Mouse (Mus musculus) liver, postnatal 0 days (tissue): Measurements from ENCODE around the gene Smpdl3b. TPM values are rescaled to one million over a fixed set of nuclear protein-coding genes. Genes with fewer than 3 reads are reported as not detected.

ENCODE experiments used
- ATAC-seq: fragments of 200-750 bp; cut with Nextera tagmentation; 2 replicates; pipeline ENCODE4 v1.8.0; 2017; ENCODE audit warnings: mild to moderate bottlenecking, moderate library complexity
- DNase-seq: peaks from one replicate; pipeline ENCODE4 v3.0.0-alpha.2; 2016
- H3K27ac ChIP-seq: fragments of 300-500 bp; sonication (generic); 2 replicates; pipeline ENCODE4 v1.5.1; 2014; ENCODE audit warnings: antibody characterized with exemption, moderate library complexity, mild to moderate bottlenecking, low read depth
- H3K27me3 ChIP-seq: fragments of 300-500 bp; sonication (generic); 2 replicates; pipeline ENCODE4 v1.6.1; 2014; ENCODE audit warnings: low read length, control low read depth, mixed read lengths; ENCODE audit not compliant: insufficient read depth
- H3K36me3 ChIP-seq: fragments of 300-500 bp; sonication (generic); replicated peaks from 2 replicates; pipeline ENCODE4 v1.6.1; 2014; ENCODE audit warnings: mild to moderate bottlenecking, control low read depth, low read length, moderate library complexity, mixed read lengths; ENCODE audit not compliant: insufficient read depth
- H3K4me1 ChIP-seq: fragments of 300-500 bp; sonication (generic); 2 replicates; pipeline ENCODE4 v1.6.1; 2014; ENCODE audit warnings: antibody characterized with exemption, mild to moderate bottlenecking, control low read depth; ENCODE audit not compliant: insufficient read depth
- H3K4me2 ChIP-seq: fragments of 300-500 bp; sonication (generic); 2 replicates; pipeline ENCODE4 v1.6.1; 2014; ENCODE audit warnings: low read depth, mild to moderate bottlenecking, low read length, moderate library complexity, mixed read lengths
- H3K4me3 ChIP-seq: fragments of 300-500 bp; sonication (generic); 2 replicates; pipeline ENCODE4 v1.5.1; 2014; ENCODE audit warnings: low read depth, low read length
- H3K9ac ChIP-seq: fragments of 300-500 bp; sonication (generic); replicated peaks from 2 replicates; pipeline ENCODE4 v1.6.1; 2014; ENCODE audit warnings: mild to moderate bottlenecking, moderate library complexity
- H3K9me3 ChIP-seq: fragments of 300-500 bp; sonication (generic); 2 replicates; pipeline ENCODE4 v1.6.1; 2016; ENCODE audit warnings: mild to moderate bottlenecking, control low read depth, low read length, mixed read lengths
- CTCF ChIP-seq: sonication (generic); IDR thresholded peaks from 2 replicates; pipeline ENCODE4 v1.5.1; 2016; ENCODE audit warnings: antibody characterized with exemption, low read depth
- EP300 ChIP-seq: IDR thresholded peaks from 2 replicates; pipeline ENCODE4 v1.6.1; 2016; ENCODE audit warnings: antibody characterized with exemption, low read depth, mild to moderate bottlenecking
- WGBS: fragments of 180-500 bp; shearing (Covaris S2); extraction: QIAGEN DNeasy Blood & Tissue Kit; methylation state at CpG from one replicate; pipeline ENCODE4 v1.1.7; 2014; ENCODE audit not compliant: insufficient replicate concordance; 5-methylcytosine and 5-hydroxymethylcytosine counted together
- polyA plus RNA-seq: library from polyadenylated mRNA; unstranded; fragments of >200 nt; fragmentation: Nextera tagmentation; extraction: Ambion mirVana; gene quantifications from 2 replicates; pipeline ENCODE4 v1.2.1, GENCODE M21; 2015

Gene Smpdl3b
- 0.31 and 0.34 TPM in 2 replicates for polyA plus RNA-seq

DNA sequence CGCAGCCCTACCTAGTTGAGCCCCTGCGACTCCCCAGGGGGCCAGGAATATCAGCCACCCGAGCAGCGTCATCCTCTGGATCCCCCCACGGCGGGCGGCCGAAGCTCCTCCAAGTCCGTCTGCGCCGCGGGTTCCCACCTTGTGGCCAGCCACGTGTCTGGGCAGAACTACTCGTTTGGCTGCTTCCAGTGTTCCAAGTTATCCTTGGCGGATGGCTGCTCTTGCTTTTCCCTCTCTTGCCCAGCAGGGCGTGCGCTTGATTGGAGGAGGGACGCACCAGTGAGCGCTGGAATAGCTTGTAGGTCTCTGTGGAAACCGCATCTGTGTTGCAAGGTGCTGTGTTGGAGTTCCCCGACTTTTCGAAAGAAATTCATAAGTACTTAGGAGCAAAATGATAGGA is at the start of gene Smpdl3b:
TSS of gene Smpdl3b (minus strand) at position 279 of the 400 bp plus-strand sequence.
- peak; percentile 83 for ATAC-seq
- 0 out of 2 replicates have a peak within 1 kb of the TSS, but pooled peaks have one; percentile 26 for H3K9ac ChIP-seq
- peak; percentile 54 for DNase-seq

DNA sequence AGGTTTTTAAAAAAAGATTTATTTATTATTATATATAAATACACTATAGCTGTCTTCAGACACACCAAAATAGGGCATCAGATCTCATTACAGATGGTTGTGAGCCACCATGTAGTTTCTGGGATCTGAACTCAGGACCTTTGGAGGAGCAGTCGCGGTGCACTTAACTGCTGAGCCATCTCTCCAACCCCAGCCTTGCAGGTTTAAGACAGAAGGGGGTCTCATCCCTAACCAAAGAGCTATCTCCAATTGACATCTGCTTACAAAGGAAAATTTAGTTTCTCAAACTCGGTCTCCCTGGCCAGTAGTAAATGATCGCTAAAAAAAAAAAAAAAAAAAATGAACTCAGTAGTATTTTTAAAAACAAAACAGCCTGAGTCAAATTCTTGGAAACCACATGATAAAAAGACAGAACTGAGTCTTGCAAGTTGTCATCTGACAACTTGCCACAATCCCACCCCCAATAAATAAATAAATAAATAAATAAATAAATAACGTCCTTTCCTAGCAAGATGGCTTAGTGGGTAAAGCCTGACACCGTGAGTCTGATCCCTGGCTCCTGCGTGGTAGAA is 49.7 kb upstream of the Smpdl3b start:
- TF ChIP-seq CTCF (no peak), EP300 (no peak)
- no peak overlapping the region for H3K4me3 ChIP-seq
- peaks cover 4% of the 10 kb centered on the region; the same call in 1 of the 2 replicates for H3K9me3 ChIP-seq
- H3K4me2 ChIP-seq = no peak overlapping the region
- DNase-seq (no peak), ATAC-seq (no peak)
- peaks cover 28% of the 10 kb centered on the region for H3K4me1 ChIP-seq
- no peaks in the 10 kb centered on the region for H3K27me3 ChIP-seq
- WGBS = 84% methylated on average over 7 of the region's 7 CpGs
- H3K27ac ChIP-seq = no peak overlapping the region
- no peak overlapping the region for H3K9ac ChIP-seq
- H3K36me3 ChIP-seq = no peaks in the 10 kb centered on the region

More for the DNA sequence above, at the start of gene Smpdl3b:
- peaks cover 6% of the 10 kb centered on the region for H3K4me1 ChIP-seq
- peaks cover 12% of the 10 kb centered on the region for H3K27me3 ChIP-seq
- peak within 1 kb of the TSS; percentile 79 for H3K4me2 ChIP-seq
- WGBS = under 1% methylated on average over 22 of the region's 22 CpGs
- H3K27ac ChIP-seq = no peak within 1 kb of the TSS
- H3K9me3 ChIP-seq = no peaks in the 10 kb centered on the region
- no peak for TF ChIP-seq EP300
- TF ChIP-seq CTCF = peak; percentile 59
- H3K4me3 ChIP-seq = peak within 1 kb of the TSS; percentile 48
- no peaks in the 10 kb centered on the region for H3K36me3 ChIP-seq

DNA sequence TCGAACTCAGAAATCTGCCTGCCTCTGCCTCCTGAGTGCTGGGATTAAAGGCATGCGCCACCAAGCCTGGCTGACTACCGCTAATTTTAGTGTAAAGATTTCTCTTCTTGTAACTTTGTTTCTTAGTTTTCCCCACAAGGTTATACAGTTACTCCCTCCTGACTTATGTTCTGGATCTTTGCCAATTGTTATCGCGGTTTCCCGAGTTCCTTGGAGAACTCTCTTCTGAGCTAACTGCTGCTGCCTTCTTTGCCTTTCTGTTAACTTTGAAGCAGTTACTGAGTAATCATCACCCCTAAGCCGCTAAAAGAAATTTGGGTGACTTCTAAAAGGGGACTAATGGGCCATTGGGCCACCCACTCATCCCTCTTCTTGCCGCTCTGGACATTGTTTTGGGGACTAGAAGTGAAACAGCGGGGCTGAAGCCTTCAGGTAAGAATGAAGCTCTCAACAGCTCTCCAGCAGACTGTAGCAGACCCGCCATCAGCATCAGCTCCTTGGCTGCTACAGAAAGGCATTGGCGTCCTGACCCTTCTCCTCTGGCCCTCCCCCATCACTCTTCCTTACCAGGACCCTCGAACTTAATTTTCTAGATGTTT is 48.6 kb upstream of the Smpdl3b start:
- no peaks in the 10 kb centered on the region for H3K27me3 ChIP-seq
- H3K4me2 ChIP-seq = no peak overlapping the region
- 0 out of 2 replicates have a peak overlapping the region, but pooled peaks have one; percentile 29 for H3K27ac ChIP-seq
- peaks cover 3% of the 10 kb centered on the region; the same call in 1 of the 2 replicates for H3K9me3 ChIP-seq
- H3K4me1 ChIP-seq = peaks cover 32% of the 10 kb centered on the region
- DNase-seq (no peak), ATAC-seq (no peak)
- H3K36me3 ChIP-seq = no peaks in the 10 kb centered on the region
- no peak overlapping the region for H3K4me3 ChIP-seq
- H3K9ac ChIP-seq = no peak overlapping the region
- TF ChIP-seq CTCF (no peak), EP300 (no peak)
- 71% methylated on average over 12 of the region's 12 CpGs for WGBS

DNA sequence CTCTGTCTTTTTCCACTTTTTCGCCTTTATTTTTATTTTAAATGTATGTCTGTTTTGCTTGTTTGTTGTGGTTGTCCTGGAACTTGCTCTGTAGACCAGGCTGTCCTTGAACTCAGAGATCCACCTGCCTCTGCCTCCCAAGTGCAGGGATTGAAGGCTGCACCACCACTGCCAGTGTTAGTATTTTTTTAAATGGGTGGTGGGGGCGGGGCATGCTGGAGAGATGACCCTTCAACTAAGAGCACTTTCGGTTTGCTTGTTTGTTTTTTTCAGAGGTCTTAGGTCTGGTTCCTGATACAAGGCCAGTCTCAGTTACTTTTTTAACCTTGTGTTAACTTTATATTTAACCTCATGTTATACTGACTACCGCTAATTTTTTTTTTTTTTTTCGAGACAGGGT is 48.1 kb upstream of the Smpdl3b start:
- Histone ChIP-seq H3K27me3 (no peaks in the 10 kb centered on the region), H3K9me3 (no peaks in the 10 kb centered on the region), H3K4me1 (peaks cover 32% of the 10 kb centered on the region), H3K9ac (no peak overlapping the region), H3K4me2 (no peak overlapping the region), H3K4me3 (no peak overlapping the region), H3K27ac (peak overlapping the region; percentile 44), H3K36me3 (no peaks in the 10 kb centered on the region)
- no peak for DNase-seq
- ATAC-seq = no peak
- TF ChIP-seq EP300 (no peak), CTCF (no peak)
- 74% methylated on average over 5 of the region's 5 CpGs for WGBS

DNA sequence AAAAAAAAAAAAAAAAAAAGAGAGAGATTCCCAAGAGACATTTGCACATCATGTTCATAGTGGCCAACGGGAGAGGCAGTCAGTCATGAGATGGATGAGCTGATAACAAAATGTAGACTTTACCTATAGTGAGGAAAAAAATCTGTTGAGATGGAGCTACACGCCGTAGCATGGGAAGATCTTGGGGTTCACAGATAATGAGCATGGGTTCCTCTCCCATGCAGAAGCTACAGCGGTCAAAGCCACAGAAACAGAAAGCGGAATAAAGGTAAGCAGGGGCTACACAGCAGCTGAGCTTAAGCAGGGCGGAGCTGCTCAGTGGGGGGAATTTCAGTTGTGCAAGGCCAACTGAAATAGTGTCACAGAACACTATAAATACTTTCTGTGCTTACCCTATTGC is 47.3 kb upstream of the Smpdl3b start:
- TF ChIP-seq CTCF = no peak
- TF ChIP-seq EP300 = no peak
- no peak for DNase-seq
- no peaks in the 10 kb centered on the region for H3K9me3 ChIP-seq
- peak overlapping the region; percentile 44 for H3K27ac ChIP-seq
- peak overlapping the region; percentile 15 for H3K4me2 ChIP-seq
- H3K36me3 ChIP-seq = no peaks in the 10 kb centered on the region
- WGBS = 41% methylated on average over 6 of the region's 6 CpGs
- no peak overlapping the region for H3K9ac ChIP-seq
- no peaks in the 10 kb centered on the region for H3K27me3 ChIP-seq
- H3K4me3 ChIP-seq = no peak overlapping the region
- H3K4me1 ChIP-seq = peaks cover 30% of the 10 kb centered on the region
- peak; percentile 45; the same call in 1 of the 2 replicates for ATAC-seq

DNA sequence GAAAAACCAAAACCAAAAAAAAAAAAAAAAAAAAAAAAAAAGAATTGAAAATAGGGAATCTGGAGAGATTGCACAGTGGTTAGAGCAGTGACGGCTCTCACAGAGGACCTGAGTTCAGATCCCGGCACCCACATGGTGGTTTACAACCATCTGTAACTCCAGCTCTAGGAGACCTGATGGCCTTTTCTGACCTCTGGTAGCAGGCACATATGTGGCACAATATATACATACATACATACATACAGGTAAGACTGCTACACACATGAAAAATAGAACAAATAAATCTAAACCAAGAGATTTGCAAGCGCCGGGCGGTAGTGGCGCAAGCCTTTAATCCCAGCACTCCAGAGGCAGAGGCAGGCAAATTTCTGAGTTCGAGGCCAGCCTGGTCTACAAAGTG is 46.8 kb upstream of the Smpdl3b start:
- DNase-seq = no peak
- H3K4me2 ChIP-seq = no peak overlapping the region; the same call in 1 of the 2 replicates
- H3K9me3 ChIP-seq = no peaks in the 10 kb centered on the region
- H3K36me3 ChIP-seq = no peaks in the 10 kb centered on the region
- H3K4me1 ChIP-seq = peaks cover 30% of the 10 kb centered on the region
- H3K4me3 ChIP-seq = no peak overlapping the region
- ATAC-seq = no peak
- H3K9ac ChIP-seq = no peak overlapping the region
- no peak overlapping the region; the same call in 1 of the 2 replicates for H3K27ac ChIP-seq
- TF ChIP-seq CTCF (no peak), EP300 (no peak)
- WGBS = 87% methylated on average over 7 of the region's 7 CpGs
- H3K27me3 ChIP-seq = no peaks in the 10 kb centered on the region
